Mouse (Mus musculus) stomach, postnatal 0 days (tissue): ENCODE results near the gene Lbp. TPM values are rescaled to one million over a fixed set of nuclear protein-coding genes. Genes with fewer than 3 reads are reported as not detected.

Experiments used
- ATAC-seq: fragments of 200-750 bp; cut with Nextera tagmentation; 2 replicates; pipeline ENCODE4 v1.8.0; 2017; ENCODE audit not compliant: low FRiP score, low TSS enrichment
- DNase-seq: peaks from one replicate; pipeline ENCODE4 v3.0.0-alpha.2; 2016; ENCODE audit warnings: low spot score
- H3K27ac ChIP-seq: fragments of 300-500 bp; sonication (generic); replicated peaks from 2 replicates; pipeline ENCODE4 v1.5.1; 2014; ENCODE audit warnings: mild to moderate bottlenecking, control low read depth
- H3K27me3 ChIP-seq: fragments of 300-500 bp; sonication (generic); 2 replicates; pipeline ENCODE4 v1.6.1; 2014; ENCODE audit warnings: low read length; ENCODE audit not compliant: control insufficient read depth, insufficient read depth
- H3K36me3 ChIP-seq: fragments of 300-500 bp; sonication (generic); 2 replicates; pipeline ENCODE4 v1.6.1; 2014; ENCODE audit warnings: low read length, mixed read lengths; ENCODE audit not compliant: control insufficient read depth, insufficient read depth
- H3K4me1 ChIP-seq: fragments of 300-500 bp; sonication (generic); replicated peaks from 2 replicates; pipeline ENCODE4 v1.6.1; 2014; ENCODE audit warnings: antibody characterized with exemption; ENCODE audit not compliant: control insufficient read depth, insufficient read depth
- H3K4me2 ChIP-seq: fragments of 300-500 bp; sonication (generic); replicated peaks from 2 replicates; pipeline ENCODE4 v1.6.1; 2014; ENCODE audit warnings: low read depth, mild to moderate bottlenecking, control low read depth, moderate library complexity
- H3K4me3 ChIP-seq: fragments of 300-500 bp; sonication (generic); 2 replicates; pipeline ENCODE4 v1.5.1; 2014; ENCODE audit warnings: low read depth, low read length, control low read depth
- H3K9ac ChIP-seq: fragments of 300-500 bp; sonication (generic); 2 replicates; pipeline ENCODE4 v1.6.1; 2014; ENCODE audit warnings: mild to moderate bottlenecking, low read length, control low read depth, mixed read lengths
- H3K9me3 ChIP-seq: fragments of 300-500 bp; sonication (generic); 2 replicates; pipeline ENCODE4 v1.6.1; 2016; ENCODE audit warnings: low read length; ENCODE audit not compliant: control insufficient read depth
- CTCF ChIP-seq: IDR thresholded peaks from 2 replicates; pipeline ENCODE4 v1.5.1; 2016; ENCODE audit warnings: antibody characterized with exemption, low read depth, mild to moderate bottlenecking, moderate library complexity
- EP300 ChIP-seq: optimal IDR thresholded peaks from 2 replicates; pipeline ENCODE3; 2016; ENCODE audit warnings: antibody characterized with exemption
- WGBS: fragments of 180-500 bp; shearing (Covaris S2); extraction: QIAGEN DNeasy Blood & Tissue Kit; methylation state at CpG from one replicate; pipeline ENCODE4 v1.1.7; 2014; 5-methylcytosine and 5-hydroxymethylcytosine counted together
- polyA plus RNA-seq: library from polyadenylated mRNA; unstranded; fragments of >200 nt; fragmentation: Nextera tagmentation; extraction: Ambion mirVana; gene quantifications from 2 replicates; pipeline ENCODE4 v1.2.1, GENCODE M21; 2015

The Lbp gene
- polyA plus RNA-seq, 1 experiment from 2014 or later, result 3.4 TPM

GRCm38 (mm10) chr2:158359757-158360620 lies 53.7 kb downstream of the Lbp start:
- H3K27me3 ChIP-seq, result no peaks in the 10 kb centered on the region
- no peaks in the 10 kb centered on the region for H3K9me3 ChIP-seq
- TF ChIP-seq CTCF (no peak), EP300 (no peak)
- H3K9ac ChIP-seq, result peak overlapping the region; percentile 88
- H3K36me3 ChIP-seq, result peaks cover 38% of the 10 kb centered on the region
- DNase-seq (no peak), ATAC-seq (no peak)
- H3K4me2 ChIP-seq, result peak overlapping the region; percentile 83
- H3K27ac ChIP-seq, result peak overlapping the region; percentile 88
- 50% methylated on average over 12 of the region's 12 CpGs for WGBS
- H3K4me1 ChIP-seq, result no peaks in the 10 kb centered on the region; the same call in 1 of the 2 replicates
- H3K4me3 ChIP-seq, result peak overlapping the region; percentile 67

- Histone ChIP-seq H3K4me2 (peak overlapping the region; percentile 83), H3K9me3 (no peaks in the 10 kb centered on the region), H3K9ac (peak overlapping the region; percentile 88), H3K27ac (peak overlapping the region; percentile 88), H3K4me3 (peak overlapping the region; percentile 67), H3K27me3 (no peaks in the 10 kb centered on the region), H3K36me3 (peaks cover 27% of the 10 kb centered on the region), H3K4me1 (no peaks in the 10 kb centered on the region; the same call in 1 of the 2 replicates)
- DNase-seq (peak; percentile 91), ATAC-seq (peak; percentile 87)
- TF ChIP-seq EP300 (peak; percentile 28), CTCF (peak; percentile 88)
- under 1% methylated on average over 41 of the region's 41 CpGs for WGBS
Measured at GRCm38 (mm10) chr2:158360873-158361677, 54.8 kb downstream of the Lbp start.

GRCm38 (mm10) chr2:158361678-158362320 lies 55.5 kb downstream of the Lbp start:
- ATAC-seq (no peak), DNase-seq (no peak)
- H3K9ac ChIP-seq, result no peak overlapping the region

GRCm38 (mm10) chr2:158364175-158364574 lies 57.9 kb downstream of the Lbp start:
- no peak overlapping the region for H3K4me3 ChIP-seq

More at GRCm38 (mm10) chr2:158361678-158362320, 55.5 kb downstream of the Lbp start:
- H3K4me1 ChIP-seq, result no peaks in the 10 kb centered on the region; the same call in 1 of the 2 replicates
- no peaks in the 10 kb centered on the region for H3K27me3 ChIP-seq
- WGBS, result 32% methylated on average over 8 of the region's 8 CpGs
- peak overlapping the region; percentile 46; the same call in 1 of the 2 replicates for H3K27ac ChIP-seq
- TF ChIP-seq EP300, result no peak
- peak; percentile 61; the same call in 1 of the 2 replicates for TF ChIP-seq CTCF
- no peaks in the 10 kb centered on the region for H3K9me3 ChIP-seq
- H3K4me2 ChIP-seq, result peak overlapping the region; percentile 83
- H3K4me3 ChIP-seq, result peak overlapping the region; percentile 67
- peaks cover 22% of the 10 kb centered on the region for H3K36me3 ChIP-seq

GRCm38 (mm10) chr2:158365099-158365850 lies 59.0 kb downstream of the Lbp start:
- TF ChIP-seq CTCF (no peak), EP300 (no peak)
- Histone ChIP-seq H3K27ac (no peak overlapping the region), H3K4me1 (no peaks in the 10 kb centered on the region; the same call in 1 of the 2 replicates), H3K9me3 (no peaks in the 10 kb centered on the region), H3K4me3 (no peak overlapping the region), H3K4me2 (no peak overlapping the region), H3K9ac (no peak overlapping the region), H3K27me3 (no peaks in the 10 kb centered on the region), H3K36me3 (no peaks in the 10 kb centered on the region)
- DNase-seq (no peak), ATAC-seq (no peak)
- 65% methylated on average over 12 of the region's 12 CpGs for WGBS

More at GRCm38 (mm10) chr2:158364175-158364574, 57.9 kb downstream of the Lbp start:
- ATAC-seq (no peak), DNase-seq (no peak)
- Histone ChIP-seq H3K27me3 (no peaks in the 10 kb centered on the region), H3K9me3 (no peaks in the 10 kb centered on the region), H3K4me1 (no peaks in the 10 kb centered on the region; the same call in 1 of the 2 replicates), H3K9ac (no peak overlapping the region), H3K27ac (no peak overlapping the region), H3K4me2 (no peak overlapping the region), H3K36me3 (peaks cover 5% of the 10 kb centered on the region; the same call in 1 of the 2 replicates)
- 71% methylated on average over 4 of the region's 4 CpGs for WGBS
- TF ChIP-seq EP300, result no peak
- no peak for TF ChIP-seq CTCF
